Mouse (Mus musculus) stomach, embryonic 16.5 days (tissue): ENCODE data around the gene Cacng8. TPM values are rescaled to one million over a fixed set of nuclear protein-coding genes. Genes with fewer than 3 reads are reported as not detected.
A peak's percentile ranks its signal among the peaks of the same experiment; 100 is the strongest.

Source experiments
- ATAC-seq: fragments of 200-750 bp; cut with Nextera tagmentation; 2 replicates; pipeline ENCODE4 v1.8.0; 2017; ENCODE audit warnings: moderate number of reproducible peaks, moderate TSS enrichment; ENCODE audit not compliant: insufficient read depth, low FRiP score
- H3K27ac ChIP-seq: fragments of 300-500 bp; sonication (generic); 2 replicates; pipeline ENCODE4 v1.5.1; 2014; ENCODE audit warnings: low read length
- H3K27me3 ChIP-seq: fragments of 300-500 bp; sonication (generic); 2 replicates; pipeline ENCODE4 v1.6.1; 2014; ENCODE audit warnings: low read length, control low read depth, mixed read lengths; ENCODE audit not compliant: control insufficient read depth, insufficient read depth
- H3K36me3 ChIP-seq: fragments of 300-500 bp; sonication (generic); 2 replicates; pipeline ENCODE4 v1.6.1; 2014; ENCODE audit warnings: low read length; ENCODE audit not compliant: control insufficient read depth, insufficient read depth
- H3K4me1 ChIP-seq: fragments of 300-500 bp; sonication (generic); 2 replicates; pipeline ENCODE4 v1.6.1; 2014; ENCODE audit warnings: low read length, control low read depth, mixed read lengths; ENCODE audit not compliant: control insufficient read depth, insufficient read depth
- H3K4me2 ChIP-seq: fragments of 300-500 bp; sonication (generic); 2 replicates; pipeline ENCODE4 v1.6.1; 2014; ENCODE audit warnings: low read depth, low read length, mixed read lengths
- H3K4me3 ChIP-seq: fragments of 300-500 bp; sonication (generic); replicated peaks from 2 replicates; pipeline ENCODE4 v1.5.1; 2014; ENCODE audit warnings: mild to moderate bottlenecking, low read length
- H3K9ac ChIP-seq: fragments of 300-500 bp; sonication (generic); 2 replicates; pipeline ENCODE4 v1.6.1; 2014; ENCODE audit warnings: low read length
- H3K9me3 ChIP-seq: fragments of 300-500 bp; sonication (generic); replicated peaks from 2 replicates; pipeline ENCODE4 v1.6.1; 2016; ENCODE audit warnings: low read length, control low read depth; ENCODE audit not compliant: control insufficient read depth
- WGBS: fragments of 180-500 bp; shearing (Covaris S2); extraction: QIAGEN DNeasy Blood & Tissue Kit; methylation state at CpG from one replicate; pipeline ENCODE4 v1.1.7; 2014; 5-methylcytosine and 5-hydroxymethylcytosine counted together
- polyA plus RNA-seq: library from polyadenylated mRNA; unstranded; fragments of >200 nt; fragmentation: Nextera tagmentation; extraction: Ambion mirVana; gene quantifications from 2 replicates; pipeline ENCODE4 v1.2.1, GENCODE M21; 2015

The Cacng8 gene
- polyA plus RNA-seq, result 0.74 and 1.1 TPM in 2 replicates

- peak within 1 kb of the TSS; percentile 39 for H3K4me2 ChIP-seq
- no peaks in the 10 kb centered on the region for H3K4me1 ChIP-seq
- peak within 1 kb of the TSS; percentile 21; the same call in 1 of the 2 replicates for H3K9ac ChIP-seq
- 10% methylated on average over 5 of the region's 7 CpGs for WGBS
- H3K27ac ChIP-seq, result no peak within 1 kb of the TSS
- no peaks in the 10 kb centered on the region for H3K36me3 ChIP-seq
- no peaks in the 10 kb centered on the region for H3K9me3 ChIP-seq
- peak within 1 kb of the TSS; percentile 29 for H3K4me3 ChIP-seq
- H3K27me3 ChIP-seq, result no peaks in the 10 kb centered on the region
- no peak for ATAC-seq
These were observed at the start of gene Cacng8 for GRCm38 (mm10) chr7:3390413-3391080. Gene Cacng8 (plus strand): TSS chr7:3390683.

DNA sequence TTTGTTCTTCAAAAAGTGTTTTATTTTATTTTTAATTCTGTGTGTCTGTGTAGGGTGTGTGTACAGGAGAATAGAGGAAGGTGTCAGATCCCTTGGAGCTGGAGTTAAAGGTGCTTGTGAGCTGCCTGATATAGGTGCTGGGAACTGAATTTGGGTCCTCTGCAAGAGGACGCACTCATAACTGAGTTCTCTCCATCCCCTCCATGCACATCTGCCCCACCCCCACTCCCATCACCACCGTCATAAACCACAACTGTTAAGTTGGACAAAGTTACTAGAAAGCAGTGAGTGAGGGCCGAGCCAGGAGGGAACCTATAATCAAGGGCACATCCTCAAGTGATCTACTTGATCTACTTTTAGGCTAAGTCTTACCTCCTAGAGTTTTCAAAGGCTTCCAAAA, 46.6 kb upstream of the Cacng8 start:
- Histone ChIP-seq H3K4me1 (no peaks in the 10 kb centered on the region), H3K4me3 (no peak overlapping the region), H3K27ac (no peak overlapping the region), H3K9ac (no peak overlapping the region), H3K4me2 (no peak overlapping the region), H3K27me3 (no peaks in the 10 kb centered on the region), H3K36me3 (no peaks in the 10 kb centered on the region), H3K9me3 (no peaks in the 10 kb centered on the region)
- 93% methylated on average over 3 of the region's 3 CpGs for WGBS
- no peak for ATAC-seq

- WGBS, result 91% methylated on average over 3 of the region's 3 CpGs
- no peak overlapping the region for H3K4me2 ChIP-seq
These were observed 45.2 kb upstream of the Cacng8 start for GRCm38 (mm10) chr7:3345301-3345700.

DNA sequence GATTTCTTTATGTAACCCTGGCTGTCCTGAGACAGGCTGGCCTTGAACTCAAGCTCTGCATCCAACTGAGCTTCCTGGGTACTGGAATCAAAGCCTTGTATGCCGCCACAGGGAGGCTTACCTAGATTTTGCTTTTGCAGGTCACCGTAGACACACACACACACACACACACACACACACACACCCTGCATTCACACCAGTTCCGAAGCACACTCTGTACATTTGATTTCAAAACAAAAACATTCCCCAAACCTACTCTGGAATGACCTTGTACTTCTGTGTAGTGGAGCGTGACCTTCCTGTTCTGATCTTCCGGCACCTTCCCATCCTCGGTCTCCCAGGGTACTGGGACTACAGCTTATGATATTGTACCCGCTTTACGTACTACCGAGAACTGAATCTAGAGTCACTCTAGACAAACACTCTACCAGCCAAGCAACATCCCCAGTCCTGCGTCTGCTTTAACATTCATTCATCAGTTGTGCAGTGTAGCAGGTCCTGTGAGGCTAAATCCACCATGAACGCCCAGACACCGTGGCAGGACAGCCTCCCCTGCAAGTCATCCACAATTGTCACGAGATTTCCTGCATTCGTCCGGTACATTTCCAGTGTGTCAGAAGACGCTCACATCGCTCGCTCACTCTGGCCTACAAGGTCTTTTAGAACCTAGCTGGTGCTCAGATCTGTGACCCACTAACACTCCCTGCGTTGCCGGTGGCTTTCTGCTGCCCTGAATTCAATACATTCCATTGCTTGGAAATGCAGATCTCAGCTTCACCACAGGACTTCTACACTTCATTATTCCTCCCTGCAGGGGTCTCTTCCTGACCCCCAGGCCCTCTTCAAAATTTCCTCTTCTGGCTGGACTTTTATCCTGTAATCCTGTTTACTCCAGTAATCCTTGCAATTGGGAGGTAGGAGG, 42.9 kb upstream of the Cacng8 start:
- no peaks in the 10 kb centered on the region for H3K4me1 ChIP-seq
- no peak overlapping the region for H3K4me2 ChIP-seq
- no peak overlapping the region for H3K4me3 ChIP-seq
- H3K9me3 ChIP-seq, result no peaks in the 10 kb centered on the region
- no peak for ATAC-seq
- no peaks in the 10 kb centered on the region for H3K27me3 ChIP-seq
- H3K27ac ChIP-seq, result no peak overlapping the region
- H3K9ac ChIP-seq, result no peak overlapping the region
- WGBS, result 66% methylated on average over 20 of the region's 20 CpGs
- H3K36me3 ChIP-seq, result no peaks in the 10 kb centered on the region

More at GRCm38 (mm10) chr7:3345301-3345700, 45.2 kb upstream of the Cacng8 start:
- Histone ChIP-seq H3K9me3 (no peaks in the 10 kb centered on the region), H3K36me3 (no peaks in the 10 kb centered on the region), H3K27ac (no peak overlapping the region), H3K4me1 (no peaks in the 10 kb centered on the region), H3K27me3 (no peaks in the 10 kb centered on the region), H3K9ac (no peak overlapping the region), H3K4me3 (no peak overlapping the region)
- ATAC-seq, result no peak

GRCm38 (mm10) chr7:3348326-3348725, 42.2 kb upstream of the Cacng8 start:
- no peaks in the 10 kb centered on the region for H3K36me3 ChIP-seq
- no peak overlapping the region for H3K4me3 ChIP-seq
- H3K9me3 ChIP-seq, result no peaks in the 10 kb centered on the region
- no peak overlapping the region for H3K9ac ChIP-seq
- H3K27ac ChIP-seq, result no peak overlapping the region
- no peaks in the 10 kb centered on the region for H3K4me1 ChIP-seq
- no peaks in the 10 kb centered on the region for H3K27me3 ChIP-seq
- WGBS, result 76% methylated on average over 5 of the region's 5 CpGs
- ATAC-seq, result no peak
- no peak overlapping the region for H3K4me2 ChIP-seq

DNA sequence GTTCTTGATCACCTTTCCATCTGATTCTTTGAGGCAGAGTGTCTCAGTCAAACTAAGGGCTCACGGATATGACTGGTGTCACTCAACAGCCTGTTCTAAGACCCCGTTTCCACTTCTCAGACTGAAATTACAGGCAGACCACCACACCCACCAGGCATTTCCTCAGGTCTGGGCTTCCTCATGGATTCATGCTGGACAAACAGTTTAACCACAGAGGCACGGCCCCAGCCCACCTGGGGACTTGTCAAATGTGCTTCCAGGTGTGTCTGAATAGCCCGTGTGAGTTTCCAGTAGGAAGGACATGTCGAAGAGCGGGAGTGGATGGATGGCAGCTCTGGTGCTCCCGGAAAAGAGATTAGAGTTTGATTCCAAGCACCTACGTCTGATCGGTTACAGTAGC, 40.7 kb upstream of the Cacng8 start:
- Histone ChIP-seq H3K4me3 (no peak overlapping the region), H3K27ac (no peak overlapping the region), H3K4me2 (no peak overlapping the region), H3K4me1 (no peaks in the 10 kb centered on the region), H3K9ac (no peak overlapping the region), H3K27me3 (no peaks in the 10 kb centered on the region), H3K9me3 (no peaks in the 10 kb centered on the region), H3K36me3 (no peaks in the 10 kb centered on the region)
- WGBS, result 85% methylated on average over 9 of the region's 9 CpGs
- no peak for ATAC-seq

DNA sequence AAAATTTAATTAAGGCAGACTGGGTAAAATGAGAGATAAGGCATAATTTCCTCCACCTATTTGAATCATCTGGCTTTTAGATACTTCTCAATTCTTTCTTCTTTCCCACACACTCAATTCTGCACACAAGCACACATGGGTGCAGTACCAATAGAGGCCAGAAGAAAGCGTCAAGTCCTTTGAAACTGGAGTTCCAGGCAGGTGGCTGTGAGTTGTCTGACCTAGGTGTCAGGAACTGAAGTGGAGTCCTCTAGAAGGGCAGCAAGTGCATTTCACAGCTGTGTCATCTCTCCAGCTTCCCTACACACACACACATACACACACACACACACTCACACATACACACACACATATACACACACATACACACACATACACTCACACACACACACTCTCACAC, 38.9 kb upstream of the Cacng8 start:
- 85% methylated on average over 1 of the region's 1 CpGs for WGBS
- no peak for ATAC-seq

DNA sequence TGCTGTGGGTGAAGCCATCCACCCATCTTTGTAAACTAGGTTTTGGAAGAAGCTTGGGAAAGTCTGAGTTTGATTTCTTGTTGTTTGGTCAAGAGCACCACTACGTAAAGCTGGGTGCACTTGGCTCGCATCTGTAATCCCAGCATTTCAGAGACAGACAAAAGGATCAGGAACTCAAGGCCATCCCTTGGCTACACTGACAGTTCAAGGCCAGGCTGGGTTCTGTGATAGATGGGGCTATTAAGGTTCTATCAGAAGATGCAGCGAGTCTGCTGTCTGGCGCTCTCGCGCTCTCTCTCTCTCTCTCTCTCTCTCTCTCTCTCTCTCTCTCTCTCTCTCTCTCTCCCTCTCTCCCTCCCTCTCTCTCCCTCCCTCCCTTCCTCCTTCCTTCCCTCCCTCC, 35.6 kb upstream of the Cacng8 start:
- Histone ChIP-seq H3K9ac (no peak overlapping the region), H3K4me3 (no peak overlapping the region), H3K4me1 (no peaks in the 10 kb centered on the region), H3K27me3 (no peaks in the 10 kb centered on the region), H3K9me3 (no peaks in the 10 kb centered on the region), H3K36me3 (peaks cover 4% of the 10 kb centered on the region; the same call in 1 of the 2 replicates), H3K27ac (no peak overlapping the region), H3K4me2 (no peak overlapping the region)
- no peak for ATAC-seq
- WGBS, result 77% methylated on average over 6 of the region's 6 CpGs

More for the DNA sequence above, 38.9 kb upstream of the Cacng8 start:
- Histone ChIP-seq H3K27ac (no peak overlapping the region), H3K36me3 (no peaks in the 10 kb centered on the region), H3K27me3 (no peaks in the 10 kb centered on the region), H3K4me1 (no peaks in the 10 kb centered on the region), H3K4me3 (no peak overlapping the region), H3K9ac (no peak overlapping the region), H3K4me2 (no peak overlapping the region), H3K9me3 (no peaks in the 10 kb centered on the region)

GRCm38 (mm10) chr7:3360678-3361077, 29.8 kb upstream of the Cacng8 start:
- ATAC-seq, result no peak
- no peak overlapping the region for H3K4me3 ChIP-seq
- H3K9ac ChIP-seq, result no peak overlapping the region
- no peaks in the 10 kb centered on the region for H3K9me3 ChIP-seq
- peaks cover 6% of the 10 kb centered on the region; the same call in 1 of the 2 replicates for H3K36me3 ChIP-seq
- no peaks in the 10 kb centered on the region for H3K4me1 ChIP-seq
- H3K4me2 ChIP-seq, result no peak overlapping the region
- H3K27me3 ChIP-seq, result no peaks in the 10 kb centered on the region
- no peak overlapping the region for H3K27ac ChIP-seq
- WGBS, result 93% methylated on average over 1 of the region's 1 CpGs
